Mouse (Mus musculus): ENCODE results near the gene Fam183b. TPM values are rescaled to one million over a fixed set of nuclear protein-coding genes. Genes with fewer than 3 reads are reported as not detected.
"Not testable (repeated sequence)": the region's sequence is repeated elsewhere in the genome, so short reads cannot be mapped to it uniquely, and the experiment has no call there.

Gene Fam183b
- polyA plus RNA-seq, 1 experiment = 3.3 TPM

DNA sequence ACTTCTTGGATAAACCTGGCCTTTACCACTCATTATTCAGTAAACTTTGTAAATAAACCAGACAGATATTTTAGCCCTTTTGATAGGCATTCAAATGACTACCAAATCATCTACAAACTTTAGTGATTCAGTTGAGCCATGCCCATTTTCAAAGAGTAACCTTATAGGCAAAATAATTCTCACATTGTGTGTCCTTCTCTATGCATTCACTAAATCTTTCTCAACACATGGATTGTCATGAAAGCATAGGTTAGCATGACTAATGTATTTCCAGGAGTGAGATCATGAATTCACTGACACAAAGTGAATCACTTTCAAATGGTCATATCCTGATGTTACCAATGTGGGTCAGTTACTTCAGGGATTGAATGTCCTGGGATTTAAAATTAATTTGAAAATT, 28.9 kb downstream of the Fam183b start, which contains the start of gene Olfr315:
Olfr315 (plus strand) TSS at position 301 of the 400 bp plus-strand sequence.
- no peak for DNase-seq (ENCODE audit: low read depth)

GRCm38 (mm10) chr11:58752434-58752833, 49.3 kb downstream of the Fam183b start, which contains the start of gene Olfr316:
Gene Olfr316, plus strand, starts transcription at chr11:58752734.
- no peak for DNase-seq (ENCODE audit: low read depth)

DNA sequence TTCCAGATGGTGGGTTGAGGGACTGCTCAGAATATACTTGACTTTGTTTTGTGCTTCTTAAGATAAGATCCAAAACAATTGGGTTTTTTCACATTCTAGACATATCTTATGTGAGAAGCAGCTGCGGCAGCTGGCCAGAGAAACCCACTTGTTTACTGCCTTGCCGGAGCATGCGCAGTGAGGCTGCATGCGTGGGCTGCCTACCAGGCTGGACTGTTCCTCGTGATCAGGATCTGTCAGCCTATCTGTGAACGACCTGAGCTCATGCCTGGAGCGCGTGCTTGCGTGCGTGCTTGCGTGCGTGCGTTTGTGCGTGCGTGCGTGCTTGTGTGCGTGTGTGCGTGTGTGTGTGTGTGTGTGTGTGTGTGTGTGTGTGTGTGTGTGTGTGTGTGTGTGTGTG, 50.7 kb downstream of the Fam183b start:
- not testable (repeated sequence) for DNase-seq (ENCODE audit: low read depth)

Other genes with a start within 250 kb of the Fam183b start
- gene Olfr328, start 246.3 kb downstream of the Fam183b start, polyA plus RNA-seq (2012; rRNA removed) = not detected in 2 replicates
- gene Olfr224, start 231.4 kb downstream of the Fam183b start, polyA plus RNA-seq (2012; rRNA removed) = not detected in 2 replicates
- gene Olfr325, start 224.2 kb downstream of the Fam183b start, polyA plus RNA-seq (2012; rRNA removed) = not detected in 2 replicates
- gene Olfr324, start 206.8 kb downstream of the Fam183b start, polyA plus RNA-seq (2012; rRNA removed) = not detected in 2 replicates
- gene 2210407C18Rik, start 185.9 kb downstream of the Fam183b start, polyA plus RNA-seq (2012; rRNA removed) = 0.29 TPM in 1 of 2 replicates, not detected in the other
- not detected in 2 replicates for gene Olfr323, start 171.5 kb downstream of the Fam183b start, polyA plus RNA-seq (2012; rRNA removed)
- not detected in 2 replicates for gene Trim58, start 161.5 kb downstream of the Fam183b start, polyA plus RNA-seq (2012; rRNA removed)
- not detected in 2 replicates for gene Olfr322, start 143.2 kb downstream of the Fam183b start, polyA plus RNA-seq (2012; rRNA removed)
- not detected in 2 replicates for gene Olfr320, start 120.9 kb downstream of the Fam183b start, polyA plus RNA-seq (2012; rRNA removed)
- gene Olfr319, start 102.8 kb downstream of the Fam183b start, polyA plus RNA-seq (2012; rRNA removed) = 0.06 TPM in 1 of 2 replicates, not detected in the other
- gene Olfr318, start 77.9 kb downstream of the Fam183b start, polyA plus RNA-seq (2012; rRNA removed) = not detected in 2 replicates
- gene Olfr317, start 62.7 kb downstream of the Fam183b start, polyA plus RNA-seq (2012; rRNA removed) = not detected in 2 replicates
- gene Olfr316, start 49.2 kb downstream of the Fam183b start, polyA plus RNA-seq (2012; rRNA removed) = not detected in 2 replicates
- not detected in 2 replicates for gene Olfr315, start 28.8 kb downstream of the Fam183b start, polyA plus RNA-seq (2012; rRNA removed)
- gene Olfr314, start 19.0 kb downstream of the Fam183b start, polyA plus RNA-seq (2012; rRNA removed) = not detected in 2 replicates
- gene Olfr313, start 13.0 kb upstream of the Fam183b start, polyA plus RNA-seq (2012; rRNA removed) = not detected in 2 replicates
- gene Olfr312, start 27.3 kb upstream of the Fam183b start, polyA plus RNA-seq (2012; rRNA removed) = not detected in 2 replicates
- not detected in 2 replicates for gene Olfr311, start 37.3 kb upstream of the Fam183b start, polyA plus RNA-seq (2012; rRNA removed)
- gene Gm12258, start 45.2 kb upstream of the Fam183b start, polyA plus RNA-seq (2012; rRNA removed) = 4.6 and 6.2 TPM in 2 replicates
- 7.6 and 9.1 TPM in 2 replicates for gene 2810021J22Rik, start 65.3 kb upstream of the Fam183b start, polyA plus RNA-seq (2012; rRNA removed)
- gene Zfp39, start 102.3 kb upstream of the Fam183b start, polyA plus RNA-seq (2012; rRNA removed) = 1.2 and 1.9 TPM in 2 replicates
- gene Btnl10, start 115.9 kb upstream of the Fam183b start, polyA plus RNA-seq (2012; rRNA removed) = 0.03 TPM in 1 of 2 replicates, not detected in the other
- 163 and 165 TPM in 2 replicates for gene Rnf187, start 137.0 kb upstream of the Fam183b start, polyA plus RNA-seq (2012; rRNA removed)
- 0.97 and 1.6 TPM in 2 replicates for gene Hist3h2ba, start 147.0 kb upstream of the Fam183b start, polyA plus RNA-seq (2012; rRNA removed)
- gene Hist3h2a, start 152.7 kb upstream of the Fam183b start, polyA plus RNA-seq (2012; rRNA removed) = 20.3 and 21.6 TPM in 2 replicates
- 0.39 and 1.3 TPM in 2 replicates for gene Trim17, start 152.7 kb upstream of the Fam183b start, polyA plus RNA-seq (2012; rRNA removed)
- gene Trim11, start 176.1 kb upstream of the Fam183b start, polyA plus RNA-seq (2012; rRNA removed) = 22.6 and 25.2 TPM in 2 replicates

Data from gonadal fat pad, adult 2 months (tissue).